Comparison of ENCODE assay signal across 28 mouse cellular contexts in genomic region chr16:50324292-50324691, GRCm38 (mm10).
DNase-seq lines count a peak whose midpoint lies in the region; ATAC-seq and TF ChIP-seq lines count a peak whose summit lies in the region.
"Had no signal": no experiment of that assay in that cellular context is flagged by ENCODE, and none has a peak within 500 bp of the region (broad histone marks: within the 10 kb centered on the region; RNA-seq: fewer than 3 reads in every experiment).

No protein-coding gene starts in this region.

- intact Hi-C loops in left cerebral cortex, postnatal 25 days (cut with DNase I) = no loop called here

- H3K4me3 ChIP-seq in lung, embryonic 14.5 days (ENCODE audit: low read depth, low read length) = no peak overlapping the region
- H3K4me3 ChIP-seq: embryonic facial prominence, embryonic 12.5 days; forebrain, embryonic 15.5 days; heart, embryonic 15.5 days; hindbrain, embryonic 12.5 days; left cerebral cortex, adult 2 months; liver, embryonic 12.5 days; midbrain, embryonic 13.5 days; neural tube, embryonic 13.5 days had no signal

- no peak for ATAC-seq in lung, embryonic 14.5 days (ENCODE audit: insufficient read depth)
- ATAC-seq: forebrain, embryonic 15.5 days; intestine, embryonic 16.5 days; liver, embryonic 12.5 days; liver, postnatal 0 days; midbrain, embryonic 13.5 days had no signal

- no peak overlapping the region for H3K4me2 ChIP-seq in lung, embryonic 14.5 days
- H3K4me2 ChIP-seq: embryonic facial prominence, embryonic 12.5 days; forebrain, embryonic 15.5 days; heart, embryonic 15.5 days; hindbrain, embryonic 12.5 days; liver, embryonic 12.5 days; midbrain, embryonic 13.5 days; neural tube, embryonic 13.5 days had no signal

- peak; percentile 27 for DNase-seq in embryo, embryonic 10 days (ENCODE audit: low spot score)
- DNase-seq in embryo, embryonic 9.5 days (ENCODE audit: extremely low spot score) = no peak
- no peak for DNase-seq in lung, embryonic 14.5 days
- no peak for DNase-seq in lung, postnatal 36 days
- peak; percentile 47 for DNase-seq in ES-CJ7 (ENCODE audit: low read depth, low spot score)
- peak; percentile 19 for DNase-seq in forelimb bud, embryonic 11.5 days (ENCODE audit: low read depth, low spot score)
- no peak for DNase-seq in layer of hippocampus, adult 18-20 months (ENCODE audit: low spot score in 2 of 2)
- DNase-seq in left cerebral cortex, postnatal 25 days (ENCODE audit: low spot score in 2 of 2) = no peak
- DNase-seq: adrenal gland, postnatal 25 days; cerebellum, adult 18-20 months; cerebellum, postnatal 14 days; gastrocnemius, postnatal 10 days; kidney, adult 8-10 months; kidney, postnatal 10 days; left cerebral cortex, postnatal 4 days; liver, postnatal 0 days; lung, postnatal 10 days; right cerebral cortex, postnatal 14 days had no signal

- H3K27ac ChIP-seq in lung, embryonic 14.5 days (ENCODE audit: low read depth) = no peak overlapping the region
- H3K27ac ChIP-seq: embryonic facial prominence, embryonic 12.5 days; forebrain, embryonic 15.5 days; heart, embryonic 15.5 days; hindbrain, embryonic 12.5 days; left cerebral cortex, adult 2 months; liver, embryonic 12.5 days; midbrain, embryonic 13.5 days; neural tube, embryonic 13.5 days had no signal

- no peak overlapping the region for H3K9ac ChIP-seq in lung, embryonic 14.5 days
- H3K9ac ChIP-seq: embryonic facial prominence, embryonic 12.5 days; forebrain, embryonic 15.5 days; heart, embryonic 15.5 days; hindbrain, embryonic 12.5 days; liver, embryonic 12.5 days; liver, postnatal 0 days; midbrain, embryonic 13.5 days; neural tube, embryonic 13.5 days had no signal

- TF ChIP-seq CTCF in lung, embryonic 14.5 days (IDR thresholded peaks at IDR 0.05; ENCODE audit: low read depth) = peak; percentile 22; the same call in 1 of the 2 replicates

- H3K27me3 ChIP-seq in lung, embryonic 14.5 days (ENCODE audit: insufficient read depth, low read length) = no peaks in the 10 kb centered on the region
- H3K27me3 ChIP-seq: embryonic facial prominence, embryonic 12.5 days; forebrain, embryonic 15.5 days; heart, embryonic 15.5 days; hindbrain, embryonic 12.5 days; liver, embryonic 12.5 days; midbrain, embryonic 13.5 days; neural tube, embryonic 13.5 days had no signal

- no peaks in the 10 kb centered on the region for H3K36me3 ChIP-seq in lung, embryonic 14.5 days (ENCODE audit: insufficient read depth)
- H3K36me3 ChIP-seq: embryonic facial prominence, embryonic 12.5 days; forebrain, embryonic 15.5 days; heart, embryonic 15.5 days; hindbrain, embryonic 12.5 days; liver, embryonic 12.5 days; midbrain, embryonic 13.5 days; neural tube, embryonic 13.5 days had no signal

- WGBS in lung, embryonic 14.5 days = 85% methylated on average over 6 of the region's 6 CpGs

- H3K9me3 ChIP-seq in lung, embryonic 14.5 days (ENCODE audit: low read depth, low read length) = no peaks in the 10 kb centered on the region
- H3K9me3 ChIP-seq: embryonic facial prominence, embryonic 12.5 days; forebrain, embryonic 15.5 days; G1E; heart, embryonic 15.5 days; hindbrain, embryonic 12.5 days; liver, embryonic 12.5 days; midbrain, embryonic 13.5 days; neural tube, embryonic 13.5 days had no signal

- no peaks in the 10 kb centered on the region for H3K4me1 ChIP-seq in lung, embryonic 14.5 days (ENCODE audit: insufficient read depth)
- H3K4me1 ChIP-seq: embryonic facial prominence, embryonic 12.5 days; forebrain, embryonic 15.5 days; heart, embryonic 15.5 days; hindbrain, embryonic 12.5 days; liver, embryonic 12.5 days; midbrain, embryonic 13.5 days; neural tube, embryonic 13.5 days had no signal

Comparison
In these comparisons a context has a peak if more than half of its experiments do, and no peak if none do; other contexts are left out.
1. DNase-seq: peak in embryo, embryonic 10 days (single experiment), ES-CJ7 (single experiment) and forelimb bud, embryonic 11.5 days (single experiment); none in embryo, embryonic 9.5 days (single experiment), lung, embryonic 14.5 days (single experiment), lung, postnatal 36 days (single experiment), layer of hippocampus, adult 18-20 months (0 of 2) and left cerebral cortex, postnatal 25 days (0 of 2).